Mouse (Mus musculus): ENCODE measurements at regions not wholly inside any gene's neighbourhood (a gene's known extent, or its start where the extent isn't known, plus 50 kb on each side); places are given as distances from the start of the nearest gene placed in this dataset.
A peak's percentile ranks its signal among the peaks of the same experiment; 100 is the strongest.

GRCm38 (mm10) chrX:47726285-47726684, 166.5 kb downstream of the Smarca1 start:
- no peak overlapping the region for H3K27ac ChIP-seq
- DNase-seq (ENCODE audit: low spot score in 2 of 2): peak in 1 of 2 experiments; percentile 2
- no peak for TF ChIP-seq CTCF (conservative IDR thresholded peaks at IDR 0.05)
- no peak overlapping the region for H3K4me3 ChIP-seq

- DNase-seq (ENCODE audit: low spot score in 2 of 2): peak in 1 of 2 experiments; percentile 24
- Histone ChIP-seq H3K27ac (no peak overlapping the region), H3K4me3 (no peak overlapping the region)
- peak; percentile 65 for TF ChIP-seq CTCF (conservative IDR thresholded peaks at IDR 0.05)
Measured at GRCm38 (mm10) chrX:47703080-47703479, 189.7 kb downstream of the Smarca1 start.

- H3K4me3 ChIP-seq: no peak overlapping the region
- no peak for TF ChIP-seq CTCF (conservative IDR thresholded peaks at IDR 0.05)
- no peak overlapping the region for H3K27ac ChIP-seq
- DNase-seq (ENCODE audit: low spot score in 2 of 2): no peak
Measured at GRCm38 (mm10) chrX:47668778-47669177, 224.0 kb downstream of the Smarca1 start.

- DNase-seq (ENCODE audit: low spot score in 2 of 2): no peak
- Histone ChIP-seq H3K4me3 (no peak overlapping the region), H3K27ac (no peak overlapping the region)
- TF ChIP-seq CTCF (conservative IDR thresholded peaks at IDR 0.05): no peak
Measured at GRCm38 (mm10) chrX:47646523-47646922, 246.3 kb downstream of the Smarca1 start.

GRCm38 (mm10) chrX:47641191-47641590, 251.6 kb downstream of the Smarca1 start:
- DNase-seq (ENCODE audit: low spot score in 2 of 2): no peak
- Histone ChIP-seq H3K27ac (no peak overlapping the region), H3K4me3 (no peak overlapping the region)
- TF ChIP-seq CTCF (conservative IDR thresholded peaks at IDR 0.05): no peak

- TF ChIP-seq CTCF (conservative IDR thresholded peaks at IDR 0.05): no peak
- Histone ChIP-seq H3K4me3 (no peak overlapping the region), H3K27ac (no peak overlapping the region)
- no peak for DNase-seq (ENCODE audit: low spot score in 2 of 2)
Measured at GRCm38 (mm10) chrX:47638831-47639316, 253.9 kb downstream of the Smarca1 start.

GRCm38 (mm10) chrX:47622881-47623613, 269.7 kb downstream of the Smarca1 start:
- no peak overlapping the region for H3K4me3 ChIP-seq
- no peak for DNase-seq (ENCODE audit: low spot score in 2 of 2)
- no peak overlapping the region for H3K27ac ChIP-seq
- TF ChIP-seq CTCF (conservative IDR thresholded peaks at IDR 0.05): no peak

- DNase-seq (ENCODE audit: low spot score in 2 of 2): no peak
- H3K4me3 ChIP-seq: no peak overlapping the region
- TF ChIP-seq CTCF (conservative IDR thresholded peaks at IDR 0.05): no peak
- H3K27ac ChIP-seq: no peak overlapping the region
Measured at GRCm38 (mm10) chrX:47612364-47612763, 280.4 kb downstream of the Smarca1 start.
